Mouse (Mus musculus) R1 (cell line): ENCODE results near the gene Cd52.
"Not testable (repeated sequence)": the region's sequence is repeated elsewhere in the genome, so short reads cannot be mapped to it uniquely, and the experiment has no call there.

Source experiments
- DNase-seq: peaks from one replicate; pipeline ENCODE4 v3.0.0-alpha.2; 2018; ENCODE audit warnings: low read depth, low spot score

The Cd52 gene

GRCm38 (mm10) chr4:134094923-134095547, at the start of gene Cd52:
Gene Cd52 (minus strand): TSS chr4:134095082.
- DNase-seq = no peak

GRCm38 (mm10) chr4:134144297-134144696, 49.4 kb upstream of the Cd52 start:
- DNase-seq = not testable (repeated sequence)

- DNase-seq = peak; percentile 71
Observed at GRCm38 (mm10) chr4:134138857-134139256, 44.0 kb upstream of the Cd52 start.

- no peak for DNase-seq
Observed at GRCm38 (mm10) chr4:134136280-134136926, 41.5 kb upstream of the Cd52 start.

GRCm38 (mm10) chr4:134132519-134133095, 37.7 kb upstream of the Cd52 start:
- DNase-seq = no peak

GRCm38 (mm10) chr4:134132117-134132516, 37.2 kb upstream of the Cd52 start:
- no peak for DNase-seq

- no peak for DNase-seq
Observed at GRCm38 (mm10) chr4:134129482-134129881, 34.6 kb upstream of the Cd52 start.

GRCm38 (mm10) chr4:134128983-134129362, 34.1 kb upstream of the Cd52 start:
- DNase-seq = peak; percentile 70

- peak; percentile 90 for DNase-seq
Observed at GRCm38 (mm10) chr4:134128221-134128982, 33.5 kb upstream of the Cd52 start, which contains the start of gene Sh3bgrl3. Gene Sh3bgrl3 (minus strand): TSS chr4:134128789.

- no peak for DNase-seq
Observed at GRCm38 (mm10) chr4:134127793-134128192, 32.9 kb upstream of the Cd52 start.

- no peak for DNase-seq
Observed at GRCm38 (mm10) chr4:134127121-134127455, 32.2 kb upstream of the Cd52 start.

- DNase-seq = peak; percentile 52
Observed at GRCm38 (mm10) chr4:134126300-134127120, 31.6 kb upstream of the Cd52 start.

GRCm38 (mm10) chr4:134125383-134126060, 30.6 kb upstream of the Cd52 start:
- DNase-seq = no peak

- peak; percentile 76 for DNase-seq
Observed at GRCm38 (mm10) chr4:134123680-134124551, 29.0 kb upstream of the Cd52 start.

- no peak for DNase-seq
Observed at GRCm38 (mm10) chr4:134123147-134123546, 28.3 kb upstream of the Cd52 start.

- DNase-seq = no peak
Observed at GRCm38 (mm10) chr4:134122281-134122680, 27.4 kb upstream of the Cd52 start.

- DNase-seq = no peak
Observed at GRCm38 (mm10) chr4:134121571-134121970, 26.7 kb upstream of the Cd52 start.

- no peak for DNase-seq
Observed at GRCm38 (mm10) chr4:134120916-134121315, 26.0 kb upstream of the Cd52 start.

- no peak for DNase-seq
Observed at GRCm38 (mm10) chr4:134120192-134120805, 25.4 kb upstream of the Cd52 start.
